Mouse (Mus musculus): ENCODE results near the gene Fbxo34.

- TF ChIP-seq HCFC1 (IDR thresholded peaks at IDR 0.05; ENCODE audit: borderline replicate concordance, insufficient read depth, low read length) (no peak), ZC3H11A (IDR thresholded peaks at IDR 0.05; ENCODE audit: borderline replicate concordance, low read depth, low read length) (no peak)
These were observed 31.1 kb upstream of the Fbxo34 start for GRCm38 (mm10) chr14:47419034-47419625.
